Mouse (Mus musculus) kidney, adult 18-20 months (tissue): ENCODE results near the gene Lbh.

ENCODE experiments used
- DNase-seq: peaks from one replicate; pipeline ENCODE4 v3.0.0; 2021

Gene Lbh

DNA sequence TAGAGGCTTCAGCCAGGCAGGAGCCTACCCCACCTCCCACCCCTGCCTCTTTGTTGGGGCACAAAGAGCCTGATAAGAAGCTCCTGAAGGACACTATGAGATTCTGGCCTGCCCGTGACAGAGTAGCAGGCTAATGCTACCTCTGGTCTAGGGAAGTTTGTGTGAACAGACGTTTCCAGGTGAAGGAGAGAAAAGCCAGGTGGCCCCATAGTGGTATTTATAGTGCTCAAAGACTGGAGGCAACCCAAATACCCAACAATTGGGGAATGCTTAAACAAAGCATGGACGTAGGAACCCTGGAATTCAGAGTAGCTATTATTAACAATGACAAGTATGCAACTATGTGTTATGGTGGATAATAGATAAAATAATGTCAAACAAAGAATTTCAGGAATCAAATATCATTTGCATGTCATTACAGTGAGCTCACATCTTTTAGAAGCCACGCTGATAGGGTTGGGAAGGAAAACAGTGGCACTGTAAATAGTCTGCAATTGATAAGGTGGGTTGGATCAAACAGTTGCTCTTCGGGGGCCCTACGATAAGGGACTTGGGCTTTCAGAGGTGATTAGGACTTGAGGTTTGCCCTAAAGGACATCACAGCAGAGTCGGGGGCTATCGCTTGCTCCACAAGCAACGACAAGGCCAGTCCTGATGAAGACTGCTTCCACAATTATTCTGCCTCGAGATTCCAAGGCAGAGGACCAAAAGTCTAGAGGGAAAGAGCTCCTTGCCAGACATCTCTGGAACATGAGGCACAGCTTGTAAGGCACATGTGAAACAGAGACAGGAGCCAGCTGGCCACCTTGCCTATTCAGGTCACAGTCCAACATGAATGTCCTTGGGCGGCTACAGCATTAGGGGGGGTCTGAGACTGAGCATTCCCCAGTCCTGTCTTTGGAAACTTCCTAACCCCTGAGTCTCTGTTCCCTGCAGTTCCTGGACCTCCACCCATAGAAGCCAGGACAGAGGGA, 58.4 kb downstream of the Lbh start:
- no peak for DNase-seq

DNA sequence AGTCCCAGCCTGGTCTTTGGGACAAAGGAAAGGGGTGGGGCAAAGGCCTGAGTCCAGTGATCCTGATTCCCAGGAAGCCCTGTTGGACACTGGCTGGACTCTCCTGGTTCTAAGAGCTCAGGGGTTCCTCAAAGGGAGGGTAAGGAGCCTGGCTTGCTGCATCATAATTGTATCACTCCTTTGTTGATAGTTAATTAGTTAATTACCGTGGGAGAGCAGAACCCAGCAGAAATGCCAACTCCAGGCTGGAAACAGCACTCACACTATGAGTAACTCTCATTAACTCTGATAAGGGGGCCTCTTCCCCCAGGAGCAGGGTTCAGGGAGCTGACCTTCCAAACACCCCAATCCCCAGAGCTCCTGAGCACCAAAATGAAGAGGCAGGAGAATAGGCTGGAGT, 59.5 kb downstream of the Lbh start:
- DNase-seq, result no peak

DNA sequence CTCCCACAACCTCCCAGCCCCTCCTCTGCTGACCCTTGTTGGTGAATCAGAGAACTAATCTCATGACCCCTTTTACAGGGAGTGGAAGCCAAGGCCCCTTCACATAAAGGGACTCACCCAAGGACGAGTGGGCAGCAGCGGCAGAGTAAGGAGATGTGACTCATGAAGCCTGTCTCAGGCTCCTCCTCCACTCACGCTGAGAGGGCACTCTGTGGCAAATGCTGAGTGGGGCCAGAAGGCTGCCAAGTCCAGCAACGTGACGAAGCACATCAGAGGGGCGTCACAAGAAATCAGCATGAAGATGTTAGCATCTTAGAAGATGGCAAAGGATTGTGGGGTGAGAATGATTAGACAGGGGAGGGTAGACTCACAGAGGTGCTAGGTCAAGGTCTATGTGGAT, 64.1 kb downstream of the Lbh start:
- DNase-seq, result no peak

DNA sequence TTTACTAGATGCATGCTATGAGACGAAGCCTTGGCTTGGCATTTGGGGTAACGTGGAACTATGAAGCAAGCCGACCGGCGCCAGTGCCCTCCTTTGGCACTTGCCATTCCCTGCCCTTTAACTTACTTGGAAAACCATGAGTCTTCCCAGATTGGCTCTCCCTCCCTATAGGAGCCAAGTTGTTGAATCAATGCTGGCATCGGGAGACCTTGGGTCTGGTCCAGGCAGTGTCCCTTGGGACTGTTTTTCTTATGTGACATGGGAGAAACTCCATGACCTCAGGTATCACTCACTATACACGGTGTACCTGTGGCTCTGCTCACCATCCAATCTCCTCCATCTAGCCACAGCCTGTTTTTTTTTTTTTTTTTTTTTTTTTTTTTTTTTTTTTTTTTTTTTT, 65.4 kb downstream of the Lbh start:
- no peak for DNase-seq

DNA sequence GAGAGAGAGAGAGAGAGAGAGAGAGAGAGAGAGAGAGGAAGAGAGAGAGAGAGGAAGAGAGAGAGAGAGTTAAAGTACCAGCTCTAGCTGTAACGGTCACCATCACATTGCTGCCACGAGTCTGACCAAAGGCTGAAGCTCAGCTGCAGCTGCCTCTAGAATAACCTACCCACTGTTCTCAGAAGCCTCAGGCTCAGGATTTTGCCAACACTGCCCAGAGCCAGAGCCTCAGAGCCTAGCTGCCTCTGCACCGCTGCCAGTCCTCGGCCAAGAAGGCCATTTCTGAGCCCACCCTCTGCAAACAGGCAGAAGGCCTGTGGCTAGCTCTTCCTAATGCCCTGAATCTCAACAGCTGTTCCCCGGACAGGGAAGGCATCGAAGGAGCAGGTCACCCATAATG, 70.9 kb downstream of the Lbh start:
- DNase-seq, result no peak
